ENCODE assay signal across 19 mouse cellular contexts in the genomic region with DNA sequence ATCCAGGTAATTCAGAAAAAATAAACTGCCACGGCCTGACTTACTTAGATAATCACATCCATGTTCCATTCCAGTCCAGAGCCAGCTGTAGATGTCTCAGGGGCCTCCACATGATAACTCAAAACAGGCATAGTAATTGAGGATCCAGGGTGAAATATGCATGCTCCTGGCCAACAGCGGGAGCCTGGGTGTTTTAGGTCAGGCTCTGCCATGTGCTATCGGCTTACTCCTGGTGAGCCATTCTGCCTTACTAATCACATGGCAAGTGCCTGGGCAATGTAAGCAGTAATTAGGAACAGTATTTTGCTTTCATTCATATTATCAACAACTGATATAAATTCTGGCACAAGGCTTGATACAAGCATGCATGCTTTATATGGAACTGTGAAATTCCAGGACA. TPM values are rescaled to one million over a fixed set of nuclear protein-coding genes. Genes with fewer than 3 reads are reported as not detected.
DNase-seq lines count a peak whose midpoint lies in the region; ATAC-seq lines count a peak whose summit lies in the region.
"Had no signal": no experiment of that assay in that cellular context is flagged by ENCODE, and none has a peak within 500 bp of the region (broad histone marks: within the 10 kb centered on the region; RNA-seq: fewer than 3 reads in every experiment).

No protein-coding gene starts in this region.

- H3K9me3 ChIP-seq in forebrain, embryonic 13.5 days (replicated peaks) = no peaks in the 10 kb centered on the region
- H3K9me3 ChIP-seq: liver, embryonic 13.5 days; midbrain, embryonic 12.5 days had no signal

- intact Hi-C loops in heart, postnatal 25 days (cut with DNase I) = no loop called here
- intact Hi-C loops in heart, postnatal 10 days (cut with DNase I) = no loop called here

- ATAC-seq in forebrain, embryonic 13.5 days = no peak
- ATAC-seq: forebrain, embryonic 16.5 days; hindbrain, postnatal 0 days had no signal

- H3K27me3 ChIP-seq in forebrain, embryonic 13.5 days = no peaks in the 10 kb centered on the region
- H3K27me3 ChIP-seq: liver, embryonic 13.5 days; midbrain, embryonic 12.5 days had no signal

- no peak overlapping the region for H3K4me2 ChIP-seq in forebrain, embryonic 13.5 days
- H3K4me2 ChIP-seq: liver, embryonic 13.5 days; midbrain, embryonic 12.5 days had no signal

- 0 out of 2 replicates have a peak, but pooled peaks cover 6% of the 10 kb centered on the region for H3K4me1 ChIP-seq in forebrain, embryonic 13.5 days
- H3K4me1 ChIP-seq: liver, embryonic 13.5 days had no signal

- H3K4me3 ChIP-seq in forebrain, embryonic 13.5 days = no peak overlapping the region
- H3K4me3 ChIP-seq: layer of hippocampus, adult 2 months; liver, embryonic 13.5 days; midbrain, embryonic 12.5 days had no signal

- DNase-seq in heart, adult 11 months = peak; percentile 92
- no peak for DNase-seq in heart, postnatal 25 days (ENCODE audit: low spot score)
- peak; percentile 61 for DNase-seq in embryo, embryonic 10.5 days (ENCODE audit: low spot score)
- DNase-seq in heart, adult 8-10 months (ENCODE audit: low spot score) = peak; percentile 33
- DNase-seq in heart, postnatal 10 days = peak; percentile 43 to 65
- DNase-seq in right cerebral cortex, postnatal 36 days (ENCODE audit: low spot score in 2 of 2) = no peak
- no peak for DNase-seq in lung, postnatal 4 days
- DNase-seq: adrenal gland, adult 2 months; cerebellum, adult 9-10 months; gastrocnemius, postnatal 25 days; kidney, adult 2 months; liver, embryonic 13.5 days; lung, postnatal 10 days; right cerebral cortex, adult 18-20 months had no signal

- H3K27ac ChIP-seq in forebrain, embryonic 13.5 days = no peak overlapping the region
- H3K27ac ChIP-seq: hindbrain, postnatal 0 days; layer of hippocampus, adult 2 months; liver, embryonic 13.5 days; midbrain, embryonic 12.5 days had no signal

- 73% methylated on average over 3 of the region's 3 CpGs for WGBS in forebrain, embryonic 13.5 days

- H3K36me3 ChIP-seq in forebrain, embryonic 13.5 days (ENCODE audit: poor library complexity, severe bottlenecking) = no peaks in the 10 kb centered on the region
- H3K36me3 ChIP-seq: liver, embryonic 13.5 days; midbrain, embryonic 12.5 days had no signal

- H3K9ac ChIP-seq in forebrain, embryonic 13.5 days = no peak overlapping the region
- H3K9ac ChIP-seq: liver, embryonic 13.5 days; midbrain, embryonic 12.5 days had no signal

RNA-seq across cellular contexts. Expression of a gene that starts 57.2 kb away (rescaled TPM):
- total RNA-seq in heart, postnatal 25 days (2021) = 10 to 100 TPM; 29.0 to 35.7 TPM
- 10 to 100 TPM; 23.6 to 31.0 (median 28.6) TPM for total RNA-seq in heart, adult 8-10 months (2022)
- total RNA-seq in heart, postnatal 10 days (2021) = 10 to 100 TPM; 46.3 to 49.3 TPM
- polyA plus RNA-seq in forebrain, embryonic 13.5 days (2015; fragmentation: Nextera tagmentation; extraction: Ambion mirVana) = 1.3 and 1.5 TPM in 2 replicates

RNA-seq across cellular contexts. Expression of a gene that starts 57.3 kb away (rescaled TPM):
- 10 to 100 TPM; 42.5 to 49.6 TPM for total RNA-seq in heart, postnatal 25 days (2021)
- total RNA-seq in heart, adult 8-10 months (2022) = 10 to 100 TPM; 30.3 to 39.6 (median 36.3) TPM
- 10 to 100 TPM; 54.0 to 60.8 TPM for total RNA-seq in heart, postnatal 10 days (2021)
- 18.3 and 19.0 TPM in 2 replicates for polyA plus RNA-seq in forebrain, embryonic 13.5 days (2015; fragmentation: Nextera tagmentation; extraction: Ambion mirVana)

Comparison
In these comparisons a context has a peak if more than half of its experiments do, and no peak if none do; other contexts are left out.
1. DNase-seq: peak in heart, adult 11 months (single experiment), embryo, embryonic 10.5 days (single experiment), heart, adult 8-10 months (single experiment) and heart, postnatal 10 days (2 of 2); none in heart, postnatal 25 days (single experiment), right cerebral cortex, postnatal 36 days (0 of 2) and lung, postnatal 4 days (0 of 2).